Mouse (Mus musculus) heart, postnatal 10 days (tissue): ENCODE measurements around the gene Gatd1. TPM values are rescaled to one million over a fixed set of nuclear protein-coding genes. Genes with fewer than 3 reads are reported as not detected.

Experiments used
- DNase-seq, 2 experiments: peaks; one replicate each; pipeline ENCODE4 v3.0.0; 2021
- intact Hi-C: fragments of 180-260 bp; cut with DNase I; formaldehyde crosslinking; loops from one replicate; pipeline ENCODE4 v1.15.1; 2025
- total RNA-seq, 2 experiments: library from RNA; stranded (reverse); gene quantifications; 2 replicates each; pipeline ENCODE4 v1.2.3; 2021

Gatd1 gene
- total RNA-seq, 2 experiments from 2014 or later: 12.2 to 15.0 TPM

DNA sequence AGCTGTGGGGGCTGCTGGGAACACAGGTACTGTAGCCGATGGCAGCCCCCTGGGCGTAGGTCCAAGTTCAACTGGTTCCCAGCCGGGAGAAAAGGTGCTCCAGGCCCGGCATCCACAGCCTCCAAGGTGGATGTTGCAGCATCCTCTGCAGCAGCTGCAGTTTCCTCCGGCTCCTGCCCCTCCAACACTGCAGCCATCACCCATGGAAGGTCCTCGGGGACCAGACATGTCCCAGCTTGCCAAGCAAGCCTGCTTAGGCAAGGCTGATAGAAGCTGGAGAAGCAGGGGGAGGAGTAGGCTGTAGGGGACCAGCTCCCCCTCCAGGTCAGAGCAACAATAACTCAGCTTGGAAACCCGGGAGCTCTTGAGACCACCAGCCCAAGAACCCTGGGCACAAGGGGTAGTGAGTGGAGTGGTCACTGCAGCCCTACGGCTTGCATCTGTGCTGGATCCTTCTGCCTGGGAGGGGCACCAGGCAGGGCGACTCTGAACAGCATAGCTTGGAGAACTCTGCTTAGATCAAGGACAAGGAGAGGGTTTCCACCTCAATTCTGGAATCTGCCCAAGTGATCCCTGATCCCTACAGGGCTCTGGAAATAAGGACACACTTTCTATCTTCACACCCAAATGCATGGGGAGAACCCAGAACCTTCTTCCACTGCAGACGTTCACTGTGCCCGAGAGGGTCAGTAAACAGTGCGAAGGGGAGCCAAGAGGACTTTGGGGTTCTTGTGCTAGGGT is 29.3 kb upstream of the Gatd1 start:
- peak; percentile 31 to 48 for DNase-seq
- intact Hi-C loops: no loop called here

DNA sequence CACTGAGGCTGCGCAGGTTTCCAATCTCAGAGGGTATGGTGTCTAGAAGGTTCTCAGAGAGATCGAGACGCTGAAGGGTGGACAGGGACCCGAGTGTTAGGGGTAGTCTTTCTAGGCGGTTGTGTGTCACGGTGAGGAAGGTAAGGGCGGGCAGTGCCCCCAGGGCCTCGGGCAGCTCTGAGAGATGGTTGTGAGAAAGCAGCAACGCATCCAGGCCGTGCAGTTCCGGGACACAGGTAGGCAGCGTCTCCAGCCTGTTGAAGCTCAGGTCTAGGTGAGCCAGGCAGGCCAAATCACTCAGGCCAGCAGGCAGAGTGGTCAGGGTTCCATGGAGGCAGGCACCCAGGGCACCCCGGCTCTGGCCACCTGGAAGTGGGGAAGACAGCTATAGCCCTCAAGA is 28.3 kb upstream of the Gatd1 start:
- no peak for DNase-seq
- intact Hi-C loops: no loop called here

DNA sequence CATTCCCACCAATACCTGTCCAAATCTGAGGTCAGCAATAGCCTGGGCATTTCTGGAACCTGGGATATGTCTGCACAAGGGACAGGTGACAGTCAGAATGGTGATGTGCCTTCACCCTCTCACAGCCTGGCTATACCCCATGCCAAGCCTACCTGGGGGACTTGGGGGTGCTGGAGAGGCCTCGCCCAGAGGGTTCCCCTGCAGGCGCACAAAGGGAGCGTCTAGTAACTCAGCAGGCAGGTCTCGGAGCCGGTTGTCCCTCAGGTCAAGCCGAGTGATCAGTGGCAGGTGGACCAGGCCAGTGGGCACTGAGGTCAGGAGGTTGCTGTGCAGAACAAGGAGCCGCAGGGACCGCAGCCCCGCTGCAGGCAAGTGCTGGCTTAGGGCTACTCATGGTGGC is 27.5 kb upstream of the Gatd1 start:
- intact Hi-C loops: no loop called here
- DNase-seq: no peak

DNA sequence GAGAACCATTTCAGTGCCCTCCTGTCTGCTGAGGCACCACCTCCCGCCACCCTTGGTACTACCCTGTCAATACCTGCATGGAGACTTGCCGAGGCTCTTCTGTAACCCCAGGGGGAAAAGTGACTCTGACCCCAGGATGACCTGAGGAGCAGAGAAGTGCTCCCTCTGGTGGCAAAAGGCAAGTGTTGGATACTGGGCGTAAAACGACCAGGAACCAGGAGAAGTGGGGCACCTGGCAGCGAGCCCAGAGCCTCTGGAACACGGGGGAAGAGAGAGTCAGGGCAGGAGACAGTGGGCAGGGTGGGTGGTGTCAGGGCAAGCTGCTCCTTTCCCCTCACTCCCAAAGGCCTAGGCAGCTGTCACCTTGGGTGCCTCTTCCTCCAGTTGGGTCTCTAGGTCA is 26.7 kb upstream of the Gatd1 start:
- DNase-seq: peak; percentile 51 to 76
- intact Hi-C loops: no loop called here

GRCm38 (mm10) chr7:141439811-141440210 is 25.9 kb upstream of the Gatd1 start:
- intact Hi-C loops: no loop called here
- DNase-seq: no peak

- intact Hi-C loops: no loop called here
- no peak for DNase-seq
These were observed 25.3 kb upstream of the Gatd1 start for GRCm38 (mm10) chr7:141439140-141439679.

GRCm38 (mm10) chr7:141438201-141438968 is 24.4 kb upstream of the Gatd1 start:
- DNase-seq: no peak
- intact Hi-C loops: no loop called here

- intact Hi-C loops: loop anchor here (1.0 kb wide), 1 partner anchor 28 kb away; no protein-coding TSS in a partner anchor
- DNase-seq: peak; percentile 88
These were observed 23.5 kb upstream of the Gatd1 start, which contains the start of gene Slc25a22 for GRCm38 (mm10) chr7:141437178-141438120. Gene Slc25a22, minus strand, starts transcription at chr7:141437892.

DNA sequence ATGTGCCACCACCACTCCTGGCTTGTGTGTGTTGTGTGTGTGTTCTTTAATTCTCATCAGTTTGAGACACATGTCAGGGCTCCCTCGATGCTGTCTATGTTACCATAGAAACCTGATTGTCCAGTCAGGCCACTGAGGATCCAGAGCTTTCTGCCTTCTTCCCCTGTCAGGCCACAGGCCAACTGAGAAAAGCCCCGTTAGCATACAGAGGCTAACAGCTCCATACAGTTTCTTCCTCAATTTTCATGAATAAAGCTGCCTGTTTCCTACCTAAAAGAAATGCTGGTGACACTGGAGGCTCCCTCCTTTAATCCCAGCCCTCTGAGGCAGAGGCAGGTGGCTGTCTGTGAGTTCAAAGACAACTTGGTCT is 22.6 kb upstream of the Gatd1 start:
- no peak for DNase-seq
- intact Hi-C loops: no loop called here

DNA sequence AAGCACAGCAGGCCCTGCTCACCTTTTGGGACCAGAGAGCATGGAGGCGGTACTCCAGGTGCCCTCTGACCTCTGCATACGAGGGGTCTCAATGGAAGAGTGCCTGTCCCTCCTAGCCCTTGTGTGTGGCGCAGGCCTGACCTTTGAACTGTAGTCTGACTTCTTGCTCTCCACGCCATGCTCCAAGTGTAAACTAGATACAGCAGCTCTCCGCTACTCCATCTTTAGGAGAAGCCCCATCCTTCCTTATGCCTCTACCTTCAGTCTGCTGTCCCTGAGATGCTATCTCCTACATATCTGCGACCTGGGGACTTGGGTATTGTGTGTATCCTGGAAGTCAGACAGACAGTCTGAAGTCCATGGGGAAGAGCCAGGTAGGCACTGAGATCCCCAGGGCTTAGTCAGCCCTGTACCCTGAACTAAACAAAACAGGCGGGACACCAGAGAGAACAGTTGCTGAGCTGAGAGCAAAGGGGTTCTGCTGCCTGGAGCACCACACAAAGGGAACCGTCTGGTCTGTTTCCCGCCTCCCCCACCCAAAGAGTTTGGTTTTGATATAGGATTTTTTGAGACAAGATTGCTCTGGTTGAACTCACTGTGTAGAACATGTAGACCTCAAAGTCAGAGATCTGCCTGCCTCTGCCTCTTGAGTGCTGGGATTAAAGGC is 22.1 kb upstream of the Gatd1 start:
- DNase-seq: no peak
- intact Hi-C loops: no loop called here

DNA sequence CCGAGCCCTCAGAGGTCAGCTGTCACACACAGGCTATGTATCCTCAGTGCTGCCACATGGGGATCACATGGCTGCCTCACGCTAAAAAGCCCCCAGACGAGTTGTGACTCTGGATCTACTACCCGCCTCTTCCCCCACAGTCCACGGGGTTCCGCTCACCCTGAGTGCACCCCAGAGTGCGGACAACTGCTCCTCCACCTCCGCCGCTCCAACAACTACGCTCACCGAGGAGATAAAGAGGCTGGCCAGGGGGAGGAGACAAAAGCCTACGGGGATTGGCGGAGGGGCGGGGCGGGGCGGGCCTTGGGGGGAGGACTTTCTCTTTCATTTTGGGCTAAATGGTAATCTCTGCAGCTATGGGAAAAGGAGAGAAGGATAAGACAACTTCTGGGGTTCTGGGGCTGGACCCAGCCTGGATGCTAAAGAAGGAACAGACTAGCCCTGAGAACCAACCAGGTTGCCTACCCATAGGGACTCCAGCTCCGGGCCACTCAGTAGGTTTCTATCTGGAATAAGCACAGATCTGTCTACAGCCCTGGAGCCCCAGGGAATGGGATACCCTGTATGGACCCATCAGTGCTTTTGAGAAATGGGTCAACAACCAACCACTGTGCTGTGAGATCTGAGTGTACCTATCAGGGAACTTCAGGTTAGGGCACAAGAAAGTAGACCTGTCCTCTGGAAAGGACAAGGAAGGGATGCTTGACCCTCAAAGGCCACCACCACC is 21.4 kb upstream of the Gatd1 start:
- intact Hi-C loops: no loop called here
- peak; percentile 71 to 75 for DNase-seq

DNA sequence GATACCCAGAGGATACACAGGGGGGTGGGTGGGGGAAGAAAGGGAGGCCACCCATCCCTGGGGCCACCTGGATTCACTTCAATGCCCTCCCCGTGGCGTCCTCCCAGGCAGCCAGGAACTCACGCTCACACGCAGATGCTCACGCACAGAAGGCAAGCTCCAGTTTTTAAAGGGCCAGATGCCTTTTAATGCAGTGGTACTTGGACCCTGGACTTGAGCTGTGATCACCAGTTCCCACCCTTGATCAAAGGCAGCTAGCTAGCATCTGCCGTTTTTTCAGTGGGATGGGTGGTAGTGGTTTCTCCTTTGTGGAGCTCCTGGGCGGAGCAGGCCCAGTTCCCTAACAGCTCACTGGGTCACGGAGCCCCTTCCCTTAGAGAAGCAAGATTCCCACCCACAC is 20.5 kb upstream of the Gatd1 start:
- intact Hi-C loops: no loop called here
- peak; percentile 60 to 69 for DNase-seq

DNA sequence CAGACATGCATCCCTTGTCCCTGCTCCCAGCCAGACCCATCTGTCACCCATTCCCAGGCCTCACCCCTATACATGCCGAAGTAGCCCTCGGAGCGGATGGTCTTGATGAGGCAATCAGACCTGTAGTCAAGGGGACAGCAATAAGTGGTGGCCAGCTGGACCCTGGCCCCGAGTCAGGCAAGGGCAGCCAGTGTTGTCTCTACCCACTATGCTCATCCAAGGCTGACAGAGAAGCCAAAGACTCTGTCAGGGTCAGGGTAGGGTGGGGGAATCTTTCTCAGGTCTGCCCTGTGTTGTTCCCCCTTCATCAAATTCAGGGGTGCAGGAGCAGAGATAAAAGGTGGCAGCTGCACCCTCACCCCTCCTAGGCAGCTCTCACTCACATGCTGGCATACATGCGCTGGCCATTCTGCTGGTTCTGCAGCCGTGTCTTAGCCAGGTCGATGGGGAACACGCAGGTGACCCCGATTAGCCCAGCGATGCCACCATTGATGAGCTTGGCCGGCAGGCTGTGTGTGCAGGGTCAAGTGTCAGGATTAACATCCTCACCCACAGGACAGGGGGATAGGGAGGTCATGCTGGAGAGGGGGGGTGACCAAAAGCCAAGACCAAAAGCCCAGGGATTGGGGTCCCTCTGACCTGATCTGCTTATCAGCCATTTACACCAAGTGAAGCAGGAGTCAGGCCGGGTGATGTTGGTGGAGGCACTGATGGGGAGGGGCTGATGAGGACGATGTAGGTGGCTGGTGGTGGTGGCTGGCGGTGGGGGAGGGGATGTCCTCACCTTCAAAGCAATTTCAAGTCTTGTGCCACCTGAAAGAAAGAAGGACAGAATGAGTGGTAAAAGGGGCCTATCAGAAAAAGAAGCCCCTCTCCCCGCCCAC is 19.8 kb upstream of the Gatd1 start:
- intact Hi-C loops: no loop called here

DNA sequence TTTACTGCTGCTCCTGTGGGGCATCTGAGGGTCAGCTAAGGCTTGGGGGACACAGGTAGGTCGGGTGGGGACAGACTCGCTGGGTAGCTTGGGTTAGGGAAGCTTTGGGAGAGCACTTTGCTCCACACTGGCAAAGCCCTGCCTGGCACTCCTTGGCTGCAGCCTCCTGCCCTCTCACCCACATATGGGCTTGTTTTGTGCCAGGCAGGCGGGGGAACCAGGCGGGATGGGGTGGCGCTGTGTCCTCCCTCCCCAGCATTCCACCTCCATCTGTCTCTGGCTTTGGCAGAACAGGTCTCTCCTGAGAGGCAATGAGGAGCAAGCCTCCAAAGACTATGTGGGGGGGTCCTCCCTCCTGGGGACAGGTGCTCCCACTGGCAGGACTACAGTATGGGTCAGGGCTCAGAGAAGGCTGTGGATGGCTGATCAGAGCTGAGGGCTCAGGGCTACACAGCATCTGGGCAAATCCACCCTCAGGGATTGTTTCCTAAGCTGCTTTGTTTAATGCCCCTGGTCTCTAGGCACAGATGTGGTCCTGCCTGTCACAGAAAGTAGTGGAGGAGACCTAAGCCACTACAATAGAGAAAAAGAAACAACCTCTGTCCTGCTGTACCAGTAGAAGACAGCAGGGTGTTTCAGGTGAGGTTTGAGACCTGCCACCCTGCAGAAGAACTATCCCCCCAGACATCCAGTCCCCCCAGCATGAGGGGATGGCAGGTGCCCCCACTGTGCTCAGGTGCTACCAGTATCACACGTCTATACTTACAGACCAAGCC is 19.0 kb upstream of the Gatd1 start:
- intact Hi-C loops: no loop called here
- DNase-seq: peak; percentile 83

More for the DNA sequence above, 19.8 kb upstream of the Gatd1 start:
- DNase-seq: no peak

GRCm38 (mm10) chr7:141432186-141432611 is 18.3 kb upstream of the Gatd1 start:
- peak; percentile 74 to 78 for DNase-seq
- intact Hi-C loops: no loop called here

DNA sequence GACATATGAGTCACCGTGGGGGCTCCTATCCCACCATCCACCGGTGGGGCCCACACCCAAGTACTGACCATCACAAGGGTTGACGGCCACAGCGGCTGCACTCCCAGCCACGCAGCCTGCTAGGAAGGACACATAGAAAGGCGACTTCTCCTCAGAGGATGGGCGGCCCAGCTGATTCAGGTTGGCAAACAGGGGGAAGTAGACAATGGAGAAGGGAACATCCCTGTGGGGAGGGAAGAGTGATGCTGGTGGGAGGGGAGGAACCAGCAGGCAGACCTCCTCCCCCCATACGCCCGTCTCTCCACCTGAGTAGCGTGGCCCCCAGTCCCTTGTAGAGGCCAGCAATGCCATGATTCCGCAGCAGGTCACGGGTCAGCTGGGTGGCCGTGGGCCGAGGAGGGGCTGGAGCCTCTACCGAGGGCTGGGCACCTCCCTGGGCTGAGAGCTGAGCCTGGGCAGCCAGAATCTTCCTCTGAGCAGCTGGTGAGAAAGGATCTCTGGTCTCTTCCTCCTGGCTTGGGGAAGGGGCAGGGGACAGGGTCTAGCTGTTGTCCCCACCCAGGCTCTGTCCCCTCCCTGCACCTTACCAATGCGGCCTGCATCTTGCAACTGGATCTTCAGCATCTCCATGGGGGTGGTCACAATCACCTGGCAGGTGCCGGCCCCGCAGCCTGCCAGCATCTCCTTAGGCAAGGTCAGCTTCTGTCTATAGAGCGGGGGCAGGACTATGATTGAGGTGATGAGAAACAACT is 17.7 kb upstream of the Gatd1 start:
- no peak for DNase-seq
- intact Hi-C loops: no loop called here
